Mouse (Mus musculus) testis, adult 2 months (tissue): ENCODE results near the gene Naaladl1. TPM values are rescaled to one million over a fixed set of nuclear protein-coding genes. Genes with fewer than 3 reads are reported as not detected.

Experiments used
- H3K27ac ChIP-seq: fragments of 200-500 bp; 2 replicates; pipeline ENCODE4 v1.5.1; 2012; ENCODE audit warnings: low read depth, low read length; ENCODE audit not compliant: control insufficient read depth, insufficient read depth
- H3K27me3 ChIP-seq: fragments of 200-500 bp; 2 replicates; pipeline ENCODE4 v1.6.1; 2012; ENCODE audit warnings: mild to moderate bottlenecking, low read length, moderate library complexity; ENCODE audit not compliant: control insufficient read depth, insufficient read depth
- H3K36me3 ChIP-seq: fragments of 200-500 bp; 2 replicates; pipeline ENCODE4 v1.6.1; 2012; ENCODE audit warnings: mild to moderate bottlenecking, low read length; ENCODE audit not compliant: control insufficient read depth, insufficient read depth
- H3K4me1 ChIP-seq: fragments of 200-500 bp; 2 replicates; pipeline ENCODE4 v1.6.1; 2012; ENCODE audit warnings: low read length; ENCODE audit not compliant: control insufficient read depth, insufficient read depth
- H3K4me3 ChIP-seq: fragments of 200-500 bp; 2 replicates; pipeline ENCODE4 v1.5.1; 2012; ENCODE audit warnings: low read depth, mild to moderate bottlenecking, low read length, moderate library complexity, mixed read lengths; ENCODE audit not compliant: control insufficient read depth
- CTCF ChIP-seq: fragments of 200-500 bp; IDR thresholded peaks from 2 replicates; pipeline ENCODE4 v1.5.1; 2012; ENCODE audit warnings: low read depth, mild to moderate bottlenecking, inconsistent platforms, low read length, moderate library complexity; ENCODE audit not compliant: control insufficient read depth, insufficient read depth, insufficient replicate concordance
- POLR2A ChIP-seq: fragments of 200-500 bp; IDR thresholded peaks from 2 replicates; pipeline ENCODE4 v1.6.1; 2012; ENCODE audit warnings: low read depth, mild to moderate bottlenecking, inconsistent platforms, low read length, moderate library complexity; ENCODE audit not compliant: control insufficient read depth
- polyA plus RNA-seq: library from polyadenylated mRNA; depleted of rRNA; stranded (reverse); fragments of >200 nt; gene quantifications from 2 replicates; pipeline ENCODE4 v1.2.3, GENCODE M21; 2012

The Naaladl1 gene
- polyA plus RNA-seq, 1 experiment = 4.0 TPM

DNA sequence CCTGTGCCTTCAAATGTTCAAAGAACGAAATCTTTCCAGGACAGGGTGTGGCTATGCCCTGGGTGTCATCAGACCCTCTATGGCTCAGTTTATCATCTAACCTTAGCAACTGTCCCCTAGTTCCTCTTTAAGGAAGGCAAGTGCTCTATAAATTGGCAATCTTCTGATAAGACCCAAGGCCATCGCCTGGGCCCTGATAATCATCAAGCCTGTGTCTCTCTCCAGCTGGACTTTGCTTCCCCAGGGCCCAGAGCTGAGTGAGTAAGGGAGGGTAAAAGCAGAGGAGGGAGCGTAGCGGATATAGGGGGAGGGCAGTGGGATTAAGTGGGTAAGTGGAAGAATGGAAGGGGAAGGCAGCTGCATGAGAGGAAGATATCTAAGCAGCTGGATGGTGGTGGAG lies 1.1 kb upstream of the Naaladl1 start:
- Histone ChIP-seq H3K27me3 (no peaks in the 10 kb centered on the region), H3K27ac (no peak overlapping the region), H3K4me1 (peaks cover 3% of the 10 kb centered on the region), H3K4me3 (no peak overlapping the region), H3K36me3 (no peaks in the 10 kb centered on the region)
- TF ChIP-seq POLR2A = no peak
- TF ChIP-seq CTCF = no peak

GRCm38 (mm10) chr19:6113116-6113515 lies 7.5 kb downstream of the Naaladl1 start:
- Histone ChIP-seq H3K27me3 (no peaks in the 10 kb centered on the region), H3K36me3 (no peaks in the 10 kb centered on the region; the same call in 1 of the 2 replicates), H3K4me1 (no peaks in the 10 kb centered on the region; the same call in none of the 2 replicates), H3K27ac (no peak overlapping the region), H3K4me3 (no peak overlapping the region)
- no peak for TF ChIP-seq CTCF
- no peak for TF ChIP-seq POLR2A

GRCm38 (mm10) chr19:6116113-6116850 lies 10.7 kb downstream of the Naaladl1 start:
- H3K27me3 ChIP-seq = no peaks in the 10 kb centered on the region
- no peaks in the 10 kb centered on the region; the same call in 1 of the 2 replicates for H3K36me3 ChIP-seq
- TF ChIP-seq CTCF (no peak), POLR2A (no peak)
- H3K4me3 ChIP-seq = no peak overlapping the region; the same call in none of the 2 replicates
- peaks cover 6% of the 10 kb centered on the region for H3K4me1 ChIP-seq
- no peak overlapping the region for H3K27ac ChIP-seq

DNA sequence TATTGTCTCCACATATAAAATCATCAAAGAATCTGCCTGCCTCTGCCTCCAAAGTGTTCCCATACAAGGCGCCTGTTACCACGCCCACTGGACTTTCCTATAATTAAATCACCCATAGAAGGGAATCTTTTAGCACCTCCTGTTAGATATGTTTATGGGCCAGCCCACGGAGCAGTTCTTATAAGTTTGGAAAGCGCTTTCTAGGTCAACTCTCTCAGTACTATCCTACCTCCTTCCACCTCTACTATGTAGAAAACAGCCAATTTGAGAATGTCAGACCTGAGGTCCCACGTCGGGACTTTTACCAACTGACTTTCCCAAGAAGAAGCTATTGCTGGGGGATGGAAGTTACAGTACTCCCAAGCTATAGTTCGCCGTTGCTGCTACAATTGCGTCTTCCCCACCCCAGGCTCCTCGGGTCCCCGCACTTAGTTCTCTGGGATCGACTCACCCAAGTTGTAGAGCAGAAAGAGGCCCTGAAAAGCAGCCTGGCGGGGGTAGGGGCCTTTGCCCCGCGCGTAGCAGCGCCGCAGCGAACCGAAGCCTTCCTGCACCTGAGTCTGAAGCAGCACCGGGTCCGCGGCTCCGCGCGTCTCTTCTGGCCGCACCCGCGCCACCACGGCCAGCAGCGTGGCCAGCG lies 11.9 kb downstream of the Naaladl1 start:
- H3K36me3 ChIP-seq = no peaks in the 10 kb centered on the region; the same call in 1 of the 2 replicates
- TF ChIP-seq POLR2A (no peak), CTCF (no peak)
- peaks cover 9% of the 10 kb centered on the region for H3K4me1 ChIP-seq
- H3K27me3 ChIP-seq = no peaks in the 10 kb centered on the region
- peak overlapping the region; percentile 80 for H3K27ac ChIP-seq
- H3K4me3 ChIP-seq = peak overlapping the region; percentile 83

GRCm38 (mm10) chr19:6117986-6118676 lies 12.5 kb downstream of the Naaladl1 start, which contains the start of gene Sac3d1:
Sac3d1 (minus strand) TSS chr19:6118650.
- H3K27me3 ChIP-seq = no peaks in the 10 kb centered on the region
- peak within 1 kb of the TSS; percentile 83 for H3K4me3 ChIP-seq
- H3K4me1 ChIP-seq = peaks cover 9% of the 10 kb centered on the region
- H3K36me3 ChIP-seq = no peaks in the 10 kb centered on the region; the same call in 1 of the 2 replicates
- H3K27ac ChIP-seq = peak within 1 kb of the TSS; percentile 80
- peak; percentile 74 for TF ChIP-seq POLR2A
- no peak for TF ChIP-seq CTCF

DNA sequence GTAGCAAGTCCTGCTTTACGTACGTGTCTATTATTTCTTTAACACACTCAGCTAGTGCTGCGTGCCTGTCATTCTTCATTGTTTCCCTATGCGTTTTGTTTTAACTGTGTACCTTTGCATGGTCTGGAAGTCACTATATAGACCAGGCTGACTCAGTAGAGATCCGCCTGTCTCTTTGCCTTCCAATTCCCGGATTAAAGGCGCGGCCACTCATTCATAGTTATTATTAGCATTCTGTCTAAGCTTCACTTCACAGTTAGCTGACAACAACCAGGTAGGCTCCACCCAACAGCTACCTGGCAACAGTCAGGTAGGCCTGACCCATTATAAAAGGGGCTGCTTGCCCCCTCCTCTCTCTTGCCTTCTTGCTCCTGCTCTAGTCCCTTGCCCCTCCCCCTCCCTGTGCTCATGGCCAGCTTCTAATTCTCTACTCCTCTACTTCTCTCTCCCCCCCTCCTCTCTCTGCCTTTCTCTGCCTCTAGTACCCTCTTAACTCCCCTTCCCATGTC lies 13.1 kb downstream of the Naaladl1 start:
- H3K4me1 ChIP-seq = peaks cover 9% of the 10 kb centered on the region
- TF ChIP-seq POLR2A (no peak), CTCF (no peak)

More for the DNA sequence above, 13.1 kb downstream of the Naaladl1 start:
- Histone ChIP-seq H3K27me3 (no peaks in the 10 kb centered on the region), H3K4me3 (peak overlapping the region; percentile 83), H3K27ac (peak overlapping the region; percentile 80), H3K36me3 (no peaks in the 10 kb centered on the region; the same call in 1 of the 2 replicates)
